Mouse (Mus musculus) myocyte (in vitro differentiated cells): ENCODE measurements at regions not wholly inside any gene's neighbourhood (a gene's known extent, or its start where the extent isn't known, plus 50 kb on each side); places are given as distances from the start of the nearest gene placed in this dataset.

Source experiments
- H3K27me3 ChIP-seq: one replicate; pipeline ENCODE4 v1.6.1; 2011; ENCODE audit not compliant: control insufficient read depth, insufficient read depth, insufficient read length
- H3K36me3 ChIP-seq: one replicate; pipeline ENCODE4 v1.6.1; 2011; ENCODE audit not compliant: control insufficient read depth, insufficient read depth
- H3K4me2 ChIP-seq: one replicate; pipeline ENCODE4 v1.6.1; 2011; ENCODE audit warnings: low read depth, control low read depth
- H3K4me3 ChIP-seq: one replicate; pipeline ENCODE4 v1.5.1; 2011; ENCODE audit warnings: mild to moderate bottlenecking, control low read depth, moderate library complexity
- H3K79me2 ChIP-seq: one replicate; pipeline ENCODE4 v1.6.1; 2011; ENCODE audit not compliant: control insufficient read depth, insufficient read depth
- H3ac ChIP-seq: one replicate; pipeline ENCODE4 v1.6.1; 2011; ENCODE audit not compliant: control insufficient read depth, insufficient read length
- CEBPB ChIP-seq: IDR thresholded peaks from 2 replicates; pipeline ENCODE4 v1.6.1; 2011; ENCODE audit warnings: mild to moderate bottlenecking, moderate library complexity; ENCODE audit not compliant: poor library complexity, insufficient read depth, severe bottlenecking
- E2F4 ChIP-seq: IDR thresholded peaks from one replicate; pipeline ENCODE4 v1.6.1; 2011; ENCODE audit warnings: mild to moderate bottlenecking, control low read depth, moderate library complexity; ENCODE audit not compliant: insufficient read depth
- MAX ChIP-seq: IDR thresholded peaks from one replicate; pipeline ENCODE4 v1.6.1; 2011; ENCODE audit warnings: low read depth, mild to moderate bottlenecking, control low read depth
- MYOD1 ChIP-seq, 3 experiments: IDR thresholded peaks; one replicate each; pipeline ENCODE4 v1.6.1; 2011; ENCODE audit warnings: control low read depth in 2 of 3, low read depth in 2 of 3, mild to moderate bottlenecking in 2 of 3, moderate library complexity in 1 of 3; ENCODE audit not compliant: insufficient read length in 2 of 3, control insufficient read depth in 1 of 3
- MYOG ChIP-seq, 3 experiments: IDR thresholded peaks; one replicate each; pipeline ENCODE4 v1.6.1; 2011; ENCODE audit warnings: control low read depth in 2 of 3, low read depth in 2 of 3, mild to moderate bottlenecking in 2 of 3; ENCODE audit not compliant: insufficient read length in 2 of 3, control insufficient read depth in 1 of 3, insufficient read depth in 1 of 3
- POLR2A ChIP-seq: IDR thresholded peaks from one replicate; pipeline ENCODE4 v1.6.1; 2011; ENCODE audit warnings: low read depth, mild to moderate bottlenecking, control low read depth, moderate library complexity; ENCODE audit not compliant: insufficient read length
- POLR2AphosphoS2 ChIP-seq: IDR thresholded peaks from one replicate; pipeline ENCODE4 v1.6.1; 2011; ENCODE audit warnings: low read depth, control low read depth; ENCODE audit not compliant: insufficient read length
- REST ChIP-seq: IDR thresholded peaks from one replicate; pipeline ENCODE4 v1.6.1; 2011; ENCODE audit warnings: mild to moderate bottlenecking, control low read depth, moderate library complexity; ENCODE audit not compliant: insufficient read depth, insufficient read length
- SRF ChIP-seq: IDR thresholded peaks from one replicate; pipeline ENCODE4 v1.6.1; 2011; ENCODE audit warnings: low read depth; ENCODE audit not compliant: control insufficient read depth, insufficient read length
- TCF12 ChIP-seq: IDR thresholded peaks from one replicate; pipeline ENCODE4 v1.6.1; 2011; ENCODE audit warnings: mild to moderate bottlenecking, control low read depth; ENCODE audit not compliant: poor library complexity, insufficient read depth, severe bottlenecking
- TCF3 ChIP-seq: IDR thresholded peaks from one replicate; pipeline ENCODE4 v1.6.1; 2011; ENCODE audit warnings: low read depth, control low read depth; ENCODE audit not compliant: insufficient read length
- USF1 ChIP-seq: IDR thresholded peaks from one replicate; pipeline ENCODE4 v1.6.1; 2011; ENCODE audit warnings: low read depth, mild to moderate bottlenecking, control low read depth, moderate library complexity

- no peaks in the 10 kb centered on the region for H3K36me3 ChIP-seq
- H3ac ChIP-seq = no peak overlapping the region
- TF ChIP-seq MYOG (IDR thresholded peaks at IDR 0.05; ENCODE audit: control insufficient read depth in 1 of 3, insufficient read depth in 1 of 3, insufficient read length in 2 of 3, low read depth in 2 of 3) (no peak), MAX (no peak), TCF3 (no peak), POLR2A (no peak), USF1 (no peak), SRF (no peak), TCF12 (no peak)
- H3K4me3 ChIP-seq = no peak overlapping the region
- no peak overlapping the region for H3K4me2 ChIP-seq
- no peaks in the 10 kb centered on the region for H3K79me2 ChIP-seq
- no peaks in the 10 kb centered on the region for H3K27me3 ChIP-seq
These were observed 105.0 kb downstream of the Pdgfra start for GRCm38 (mm10) chr5:75257067-75257466.

- no peaks in the 10 kb centered on the region for H3K79me2 ChIP-seq
- TF ChIP-seq E2F4 (no peak), TCF12 (no peak), USF1 (no peak), POLR2AphosphoS2 (no peak)
- no peaks in the 10 kb centered on the region for H3K36me3 ChIP-seq
- H3K27me3 ChIP-seq = no peaks in the 10 kb centered on the region
- H3K4me3 ChIP-seq = no peak overlapping the region
- H3K4me2 ChIP-seq = no peak overlapping the region
- no peak overlapping the region for H3ac ChIP-seq
These were observed 108.2 kb downstream of the Pdgfra start for GRCm38 (mm10) chr5:75260247-75260646.

- Histone ChIP-seq H3K79me2 (no peaks in the 10 kb centered on the region), H3K4me2 (no peak overlapping the region), H3K27me3 (no peaks in the 10 kb centered on the region), H3K4me3 (no peak overlapping the region), H3K36me3 (no peaks in the 10 kb centered on the region), H3ac (no peak overlapping the region)
- TF ChIP-seq E2F4 = no peak
- no peak for TF ChIP-seq REST
- no peak for TF ChIP-seq USF1
- no peak for TF ChIP-seq MYOG (IDR thresholded peaks at IDR 0.05; ENCODE audit: control insufficient read depth in 1 of 3, insufficient read depth in 1 of 3, insufficient read length in 2 of 3, low read depth in 2 of 3)
- TF ChIP-seq MYOD1 (IDR thresholded peaks at IDR 0.05; ENCODE audit: control insufficient read depth in 1 of 3, insufficient read length in 2 of 3, low read depth in 2 of 3) = no peak
- TF ChIP-seq CEBPB = no peak
- TF ChIP-seq MAX = no peak
- TF ChIP-seq TCF3 = no peak
- no peak for TF ChIP-seq POLR2A
- TF ChIP-seq TCF12 = no peak
- no peak for TF ChIP-seq SRF
- no peak for TF ChIP-seq POLR2AphosphoS2
These were observed 114.1 kb downstream of the Pdgfra start for GRCm38 (mm10) chr5:75266111-75266676.

- TF ChIP-seq USF1 (no peak), MYOD1 (IDR thresholded peaks at IDR 0.05; ENCODE audit: control insufficient read depth in 1 of 3, insufficient read length in 2 of 3, low read depth in 2 of 3) (no peak), MYOG (IDR thresholded peaks at IDR 0.05; ENCODE audit: control insufficient read depth in 1 of 3, insufficient read depth in 1 of 3, insufficient read length in 2 of 3, low read depth in 2 of 3) (no peak)
These were observed 114.8 kb downstream of the Pdgfra start for GRCm38 (mm10) chr5:75266871-75267270.

GRCm38 (mm10) chr5:75267766-75268165 is 115.7 kb downstream of the Pdgfra start:
- H3K27me3 ChIP-seq = no peaks in the 10 kb centered on the region
- TF ChIP-seq POLR2AphosphoS2 (no peak), TCF3 (no peak), SRF (no peak), MAX (no peak), REST (no peak), TCF12 (no peak), MYOG (IDR thresholded peaks at IDR 0.05; ENCODE audit: control insufficient read depth in 1 of 3, insufficient read depth in 1 of 3, insufficient read length in 2 of 3, low read depth in 2 of 3) (no peak), USF1 (no peak), POLR2A (no peak), E2F4 (no peak), MYOD1 (IDR thresholded peaks at IDR 0.05; ENCODE audit: control insufficient read depth in 1 of 3, insufficient read length in 2 of 3, low read depth in 2 of 3) (no peak), CEBPB (no peak)
- H3ac ChIP-seq = no peak overlapping the region

More at GRCm38 (mm10) chr5:75266871-75267270, 114.8 kb downstream of the Pdgfra start:
- Histone ChIP-seq H3K4me3 (no peak overlapping the region), H3K79me2 (no peaks in the 10 kb centered on the region), H3K4me2 (no peak overlapping the region), H3K36me3 (no peaks in the 10 kb centered on the region), H3K27me3 (no peaks in the 10 kb centered on the region), H3ac (no peak overlapping the region)

More at GRCm38 (mm10) chr5:75267766-75268165, 115.7 kb downstream of the Pdgfra start:
- no peak overlapping the region for H3K4me3 ChIP-seq
- no peaks in the 10 kb centered on the region for H3K36me3 ChIP-seq
- no peak overlapping the region for H3K4me2 ChIP-seq
- H3K79me2 ChIP-seq = no peaks in the 10 kb centered on the region
